Mouse (Mus musculus) E14TG2a.4 (cell line): Measurements from ENCODE around the gene Folh1.

Source experiments
- H3K27me3 ChIP-seq: 2 replicates; pipeline ENCODE4 v1.6.1; 2014; ENCODE audit warnings: low read length, control low read depth; ENCODE audit not compliant: insufficient read depth
- H3K36me3 ChIP-seq: 2 replicates; pipeline ENCODE4 v1.6.1; 2014; ENCODE audit warnings: low read length, control low read depth; ENCODE audit not compliant: insufficient read depth
- H3K4me1 ChIP-seq: replicated peaks from 2 replicates; pipeline ENCODE4 v1.6.1; 2014; ENCODE audit warnings: low read depth, low read length, control low read depth
- H3K4me3 ChIP-seq: replicated peaks from 2 replicates; pipeline ENCODE4 v1.5.1; 2014; ENCODE audit warnings: mild to moderate bottlenecking, low read length
- H3K9me3 ChIP-seq: 2 replicates; pipeline ENCODE4 v1.6.1; 2014; ENCODE audit warnings: low read length, control low read depth
- CTCF ChIP-seq: conservative IDR thresholded peaks from 2 replicates; pipeline ENCODE4 v1.5.1; 2014; ENCODE audit warnings: low read length
- NANOG ChIP-seq: IDR thresholded peaks from 2 replicates; pipeline ENCODE4 v1.6.1; 2014; ENCODE audit warnings: borderline replicate concordance, low read length, mixed read lengths
- POU5F1 ChIP-seq: IDR thresholded peaks from 2 replicates; pipeline ENCODE4 v1.6.1; 2014; ENCODE audit warnings: low read length, borderline replicate concordance

Gene Folh1

GRCm38 (mm10) chr7:86688030-86688429 is 87.7 kb downstream of the Folh1 start, which contains the start of gene Olfr292:
Gene Olfr292 (plus strand): TSS chr7:86688330.
- TF ChIP-seq POU5F1 = no peak
- TF ChIP-seq CTCF = no peak
- TF ChIP-seq NANOG = no peak
- H3K4me1 ChIP-seq = no peaks in the 10 kb centered on the region
- peaks cover 42% of the 10 kb centered on the region for H3K9me3 ChIP-seq
- no peaks in the 10 kb centered on the region for H3K36me3 ChIP-seq
- no peak within 1 kb of the TSS for H3K4me3 ChIP-seq
- no peaks in the 10 kb centered on the region for H3K27me3 ChIP-seq
